Mouse (Mus musculus): Measurements from ENCODE around the gene Olfr984.

DNA sequence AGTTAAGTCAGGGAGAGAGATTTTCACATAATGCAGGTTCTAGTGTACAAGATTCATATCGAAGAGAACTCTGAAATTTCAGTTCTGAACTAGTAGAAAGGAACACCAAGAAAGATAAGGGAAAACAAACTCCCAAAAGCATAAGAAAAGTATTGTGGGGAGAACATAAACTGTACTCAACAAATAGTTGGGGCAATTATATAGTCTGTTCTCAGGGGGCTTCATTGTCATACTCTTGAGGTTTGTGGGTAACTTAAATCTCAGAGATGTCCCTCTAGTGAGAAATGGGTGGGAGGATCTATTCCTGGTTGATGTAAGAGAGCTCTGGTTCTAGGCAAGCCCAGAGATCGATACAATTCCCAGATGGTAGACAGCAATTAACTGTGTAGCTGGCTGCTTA is 40.5 kb downstream of the Olfr984 start, which contains the start of gene Olfr982:
- TF ChIP-seq CTCF (IDR thresholded peaks at IDR 0.05; ENCODE audit: extremely low read depth, insufficient read depth, insufficient read length, insufficient replicate concordance) (no peak), POLR2A (IDR thresholded peaks at IDR 0.05; ENCODE audit: low read depth, low read length) (no peak)

Data from spleen, adult 2 months (tissue).